Mouse (Mus musculus) forelimb bud, embryonic 11.5 days (tissue): ENCODE measurements around the gene Baz1a.

Experiments
- DNase-seq: peaks from one replicate; pipeline ENCODE4 v3.0.0-alpha.2; 2012; ENCODE audit warnings: low read depth, low spot score

Gene Baz1a

GRCm38 (mm10) chr12:55013626-55014398, at the start of gene Baz1a:
Baz1a (minus strand) TSS chr12:55014348.
- DNase-seq: no peak

- no peak for DNase-seq
These were observed 48.0 kb upstream of the Baz1a start for GRCm38 (mm10) chr12:55062141-55062540.

GRCm38 (mm10) chr12:55061006-55061405, 46.9 kb upstream of the Baz1a start:
- DNase-seq: no peak

- no peak for DNase-seq
These were observed 46.2 kb upstream of the Baz1a start for GRCm38 (mm10) chr12:55060212-55060898.

- DNase-seq: no peak
These were observed 45.7 kb upstream of the Baz1a start for GRCm38 (mm10) chr12:55059812-55060211.

GRCm38 (mm10) chr12:55058865-55059615, 44.9 kb upstream of the Baz1a start:
- DNase-seq: no peak

- DNase-seq: no peak
These were observed 42.6 kb upstream of the Baz1a start for GRCm38 (mm10) chr12:55056703-55057102.

GRCm38 (mm10) chr12:55054551-55055241, 40.5 kb upstream of the Baz1a start:
- DNase-seq: no peak

GRCm38 (mm10) chr12:55053267-55053666, 39.1 kb upstream of the Baz1a start:
- no peak for DNase-seq

- DNase-seq: no peak
These were observed 37.3 kb upstream of the Baz1a start for GRCm38 (mm10) chr12:55051210-55052173.

GRCm38 (mm10) chr12:55049731-55050353, 35.7 kb upstream of the Baz1a start:
- DNase-seq: no peak

- DNase-seq: no peak
These were observed 26.9 kb upstream of the Baz1a start for GRCm38 (mm10) chr12:55041011-55041410.

- DNase-seq: no peak
These were observed 12.9 kb upstream of the Baz1a start for GRCm38 (mm10) chr12:55027088-55027487.

GRCm38 (mm10) chr12:55023284-55023683, 9.1 kb upstream of the Baz1a start:
- no peak for DNase-seq

GRCm38 (mm10) chr12:55019421-55019877, 5.3 kb upstream of the Baz1a start:
- no peak for DNase-seq

- DNase-seq: no peak
These were observed 3.1 kb upstream of the Baz1a start for GRCm38 (mm10) chr12:55017119-55017721.

GRCm38 (mm10) chr12:55016339-55017118, 2.4 kb upstream of the Baz1a start:
- no peak for DNase-seq

- peak; percentile 46 for DNase-seq
These were observed 1.3 kb upstream of the Baz1a start for GRCm38 (mm10) chr12:55015428-55015827.

- DNase-seq: no peak
These were observed 1.1 kb downstream of the Baz1a start for GRCm38 (mm10) chr12:55013031-55013430.
